Mouse (Mus musculus) erythroblast, embryonic 14.5 days (primary cell): Measurements from ENCODE around the gene Pdss2.

Experiments used
- GATA1 ChIP-seq: IDR thresholded peaks from 2 replicates; pipeline ENCODE4 v1.6.1; 2012; ENCODE audit warnings: low read length, inconsistent platforms, mixed read lengths
- TAL1 ChIP-seq: IDR thresholded peaks from 3 replicates; pipeline ENCODE4 v1.6.1; 2012; ENCODE audit warnings: low read length, inconsistent platforms, mixed read lengths

DNA sequence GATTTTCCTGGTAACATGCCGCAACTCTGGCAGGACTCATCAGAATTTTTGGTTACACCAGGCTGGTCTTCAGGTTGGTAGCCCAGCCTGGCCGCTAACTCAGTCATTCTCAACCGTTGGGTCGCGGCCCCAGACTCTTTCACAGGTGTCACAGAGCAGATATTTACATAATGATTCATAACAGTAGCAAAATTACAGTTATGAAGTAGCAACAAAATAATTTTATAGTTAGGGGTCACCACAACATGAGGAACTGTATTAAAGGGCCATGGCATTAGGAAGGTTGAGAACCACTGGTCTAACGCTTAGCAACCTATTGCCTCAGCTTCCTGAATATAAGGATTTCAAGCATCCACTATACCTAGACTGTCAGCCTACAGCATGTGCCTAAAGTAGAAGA, 247.0 kb downstream of the Pdss2 start:
- TF ChIP-seq GATA1 (no peak), TAL1 (no peak)
